ENCODE assay signal across 8 mouse cellular contexts in genomic region chr4:43957292-43957845, GRCm38 (mm10). TPM values are rescaled to one million over a fixed set of nuclear protein-coding genes. Genes with fewer than 3 reads are reported as not detected.
DNase-seq lines count a peak whose midpoint lies in the region; ATAC-seq and TF ChIP-seq lines count a peak whose summit lies in the region.

TSS of gene Glipr2 (plus strand) at chr4:43957401.

- peak within 1 kb of the TSS; percentile 70 for H3K27ac ChIP-seq in forebrain, embryonic 14.5 days (ENCODE audit: low read depth, low read length)
- peak within 1 kb of the TSS; percentile 80 for H3K27ac ChIP-seq in lung, embryonic 16.5 days (ENCODE audit: low read length)
- H3K27ac ChIP-seq in olfactory bulb, adult 2 months (ENCODE audit: insufficient read depth, low read depth, low read length): no peak within 1 kb of the TSS
- peak within 1 kb of the TSS; percentile 13; the same call in 1 of the 2 replicates for H3K27ac ChIP-seq in thymus, adult 2 months (ENCODE audit: control insufficient read depth, insufficient read depth, low read length)

- H3K27me3 ChIP-seq in forebrain, embryonic 14.5 days (replicated peaks; ENCODE audit: control insufficient read depth, insufficient read depth, low read length): no peaks in the 10 kb centered on the region
- no peaks in the 10 kb centered on the region for H3K27me3 ChIP-seq in lung, embryonic 16.5 days (ENCODE audit: control insufficient read depth, insufficient read depth, low read depth, low read length)
- H3K27me3 ChIP-seq in thymus, adult 2 months (ENCODE audit: control insufficient read depth, insufficient read depth, low read length): no peaks in the 10 kb centered on the region

- peak; percentile 60; the same call in 1 of the 2 replicates for TF ChIP-seq CTCF in olfactory bulb, adult 2 months (IDR thresholded peaks at IDR 0.05; ENCODE audit: insufficient read depth, low read depth, low read length)
- peak; percentile 88 for TF ChIP-seq CTCF in thymus, adult 2 months (IDR thresholded peaks at IDR 0.05; ENCODE audit: borderline replicate concordance, control insufficient read depth, extremely low read depth, insufficient read depth, low read length, poor library complexity)

- WGBS in forebrain, embryonic 14.5 days: under 1% methylated on average over 45 of the region's 45 CpGs
- WGBS in large intestine, adult 2 months: under 1% methylated on average over 45 of the region's 45 CpGs
- WGBS in lung, embryonic 16.5 days: under 1% methylated on average over 45 of the region's 45 CpGs
- under 1% methylated on average over 45 of the region's 45 CpGs for WGBS in olfactory bulb, adult 2 months
- under 1% methylated on average over 45 of the region's 45 CpGs for WGBS in thymus, adult 2 months

- peak within 1 kb of the TSS; percentile 97 for H3K4me2 ChIP-seq in forebrain, embryonic 14.5 days (ENCODE audit: low read length)
- peak within 1 kb of the TSS; percentile 98 for H3K4me2 ChIP-seq in lung, embryonic 16.5 days (ENCODE audit: low read depth, low read length)

- H3K4me1 ChIP-seq in forebrain, embryonic 14.5 days (ENCODE audit: control insufficient read depth, insufficient read depth, low read length): peaks cover 8% of the 10 kb centered on the region
- H3K4me1 ChIP-seq in lung, embryonic 16.5 days (replicated peaks; ENCODE audit: control insufficient read depth, insufficient read depth, low read length): peaks cover 10% of the 10 kb centered on the region
- peaks cover 15% of the 10 kb centered on the region for H3K4me1 ChIP-seq in olfactory bulb, adult 2 months (ENCODE audit: control insufficient read depth, insufficient read depth, low read length)
- H3K4me1 ChIP-seq in thymus, adult 2 months (replicated peaks; ENCODE audit: control insufficient read depth, insufficient read depth, low read length): peaks cover 20% of the 10 kb centered on the region

- H3K9ac ChIP-seq in forebrain, embryonic 14.5 days (ENCODE audit: low read length): peak within 1 kb of the TSS; percentile 80
- peak within 1 kb of the TSS; percentile 72 for H3K9ac ChIP-seq in lung, embryonic 16.5 days (ENCODE audit: low read length)

- peak; percentile 89 for ATAC-seq in forebrain, embryonic 14.5 days
- peak; percentile 96 for ATAC-seq in lung, embryonic 16.5 days (ENCODE audit: low read depth)

- TF ChIP-seq POLR2A in olfactory bulb, adult 2 months (IDR thresholded peaks at IDR 0.05; ENCODE audit: insufficient read depth, low read depth, low read length): no peak
- 0 out of 2 replicates have a peak, but pooled peaks have one; percentile 16 for TF ChIP-seq POLR2A in thymus, adult 2 months (IDR thresholded peaks at IDR 0.05; ENCODE audit: control insufficient read depth, extremely low read depth, insufficient read depth, low read length, poor library complexity)

- intact Hi-C loops in heart, postnatal 10 days (cut with DNase I): loop anchor here (1.0 to 2.0 kb wide), 2 partner anchors 21 to 31 kb away; no protein-coding TSS in a partner anchor

- peak; percentile 83 to 86 for DNase-seq in CD8-positive naive resting alpha-beta T cell, adult 2 months (ENCODE audit: low read depth in 2 of 2, low spot score in 2 of 2)
- peak; percentile 50 to 69 for DNase-seq in adrenal gland, postnatal 4 days (ENCODE audit: low spot score in 2 of 2)
- peak; percentile 91 for DNase-seq in forebrain, embryonic 14.5 days (ENCODE audit: low spot score)
- peak; percentile 90 to 92 for DNase-seq in heart, postnatal 10 days
- no peak for DNase-seq in large intestine, adult 2 months (ENCODE audit: low read depth, low spot score)
- DNase-seq in thymus, adult 2 months: peak; percentile 88

- H3K9me3 ChIP-seq in forebrain, embryonic 14.5 days (replicated peaks; ENCODE audit: control insufficient read depth, low read length): no peaks in the 10 kb centered on the region
- no peaks in the 10 kb centered on the region for H3K9me3 ChIP-seq in lung, embryonic 16.5 days (ENCODE audit: control insufficient read depth, low read length)

- no peaks in the 10 kb centered on the region for H3K36me3 ChIP-seq in forebrain, embryonic 14.5 days (ENCODE audit: control insufficient read depth, insufficient read depth, low read length)
- H3K36me3 ChIP-seq in lung, embryonic 16.5 days (ENCODE audit: control insufficient read depth, insufficient read depth, low read length): no peaks in the 10 kb centered on the region
- no peaks in the 10 kb centered on the region for H3K36me3 ChIP-seq in thymus, adult 2 months (ENCODE audit: control insufficient read depth, insufficient read depth, low read length)

- peak within 1 kb of the TSS; percentile 75 for H3K4me3 ChIP-seq in forebrain, embryonic 14.5 days (ENCODE audit: low read depth, low read length)
- H3K4me3 ChIP-seq in lung, embryonic 16.5 days (ENCODE audit: low read length): peak within 1 kb of the TSS; percentile 71
- H3K4me3 ChIP-seq in olfactory bulb, adult 2 months (ENCODE audit: insufficient read depth, low read depth, low read length): peak within 1 kb of the TSS; percentile 57
- peak within 1 kb of the TSS; percentile 57 for H3K4me3 ChIP-seq in thymus, adult 2 months (ENCODE audit: control insufficient read depth, insufficient read depth, low read length)

RNA-seq across cellular contexts. Expression of gene Glipr2, which starts in this region (rescaled TPM):
- total RNA-seq in adrenal gland, postnatal 4 days (2021): 10 to 100 TPM; 14.6 to 18.0 TPM
- 37.0 and 41.8 TPM in 2 replicates for polyA plus RNA-seq in forebrain, embryonic 14.5 days (2014; fragmentation: Nextera tagmentation; extraction: Ambion mirVana)
- 10 to 100 TPM; 16.4 to 18.1 TPM for total RNA-seq in heart, postnatal 10 days (2021)
- polyA plus RNA-seq in large intestine, adult 2 months (2012; rRNA removed): 21.5 and 28.2 TPM in 2 replicates
- 57.8 and 59.6 TPM in 2 replicates for polyA plus RNA-seq in lung, embryonic 16.5 days (2015; fragmentation: Nextera tagmentation; extraction: Ambion mirVana)
- polyA plus RNA-seq in olfactory bulb, adult 2 months (2012; ENCODE audit: insufficient read depth, insufficient read length, low replicate concordance, missing spikeins): not detected in 2 replicates
- polyA plus RNA-seq in thymus, adult 2 months (2012; rRNA removed): 20.6 and 23.4 TPM in 2 replicates

Comparison
In these comparisons a context has a peak if more than half of its experiments do, and no peak if none do; other contexts are left out.
1. RNA of gene Glipr2 (polyA plus RNA-seq): 57.8 to 59.6 TPM in lung, embryonic 16.5 days, 37.0 to 41.8 TPM in forebrain, embryonic 14.5 days, 21.5 to 28.2 TPM in large intestine, adult 2 months and 20.6 to 23.4 TPM in thymus, adult 2 months; not detected in olfactory bulb, adult 2 months; every median in the first group is over 10 times any median in the second.
2. Peak in every context shown above with its lines, with median percentiles within 50 percentile points of each other: H3K4me3 ChIP-seq.